Mouse (Mus musculus): ENCODE results near the gene AI837181. TPM values are rescaled to one million over a fixed set of nuclear protein-coding genes. Genes with fewer than 3 reads are reported as not detected.
A peak's percentile ranks its signal among the peaks of the same experiment; 100 is the strongest.

The AI837181 gene
- polyA plus RNA-seq, 1 experiment from 2014 or later = 68.6 TPM

DNA sequence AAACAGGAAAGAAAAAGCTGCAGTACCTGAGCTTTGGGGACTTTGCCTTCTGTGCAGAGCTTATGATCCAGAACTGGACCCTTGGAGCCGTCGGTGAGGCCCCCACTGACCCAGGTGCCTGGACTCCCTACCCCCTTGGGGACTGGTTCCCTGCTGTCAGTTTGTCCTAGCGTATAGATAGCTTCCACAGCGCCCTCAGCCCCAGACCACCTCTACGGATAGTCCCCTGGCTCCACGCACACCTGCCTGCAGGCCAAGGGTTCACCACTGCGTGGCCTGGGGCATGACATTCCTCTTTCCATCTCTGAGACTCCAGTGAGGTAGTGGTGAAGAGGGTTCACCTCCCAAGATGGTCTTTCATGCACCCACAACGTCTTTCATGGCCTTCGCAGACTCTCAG, 38.3 kb downstream of the AI837181 start:
- Histone ChIP-seq H3K9me3 (no peaks in the 10 kb centered on the region), H3K4me1 (peaks cover 24% of the 10 kb centered on the region), H3K27me3 (no peaks in the 10 kb centered on the region), H3K27ac (no peak overlapping the region), H3K4me2 (no peak overlapping the region), H3K4me3 (no peak overlapping the region), H3K9ac (no peak overlapping the region), H3K36me3 (peaks cover 60% of the 10 kb centered on the region)
- ATAC-seq (ENCODE audit: insufficient number of reproducible peaks, low FRiP score, low TSS enrichment, low read depth) = no peak
- 92% methylated on average over 9 of the region's 9 CpGs for whole genome bisulfite sequencing

DNA sequence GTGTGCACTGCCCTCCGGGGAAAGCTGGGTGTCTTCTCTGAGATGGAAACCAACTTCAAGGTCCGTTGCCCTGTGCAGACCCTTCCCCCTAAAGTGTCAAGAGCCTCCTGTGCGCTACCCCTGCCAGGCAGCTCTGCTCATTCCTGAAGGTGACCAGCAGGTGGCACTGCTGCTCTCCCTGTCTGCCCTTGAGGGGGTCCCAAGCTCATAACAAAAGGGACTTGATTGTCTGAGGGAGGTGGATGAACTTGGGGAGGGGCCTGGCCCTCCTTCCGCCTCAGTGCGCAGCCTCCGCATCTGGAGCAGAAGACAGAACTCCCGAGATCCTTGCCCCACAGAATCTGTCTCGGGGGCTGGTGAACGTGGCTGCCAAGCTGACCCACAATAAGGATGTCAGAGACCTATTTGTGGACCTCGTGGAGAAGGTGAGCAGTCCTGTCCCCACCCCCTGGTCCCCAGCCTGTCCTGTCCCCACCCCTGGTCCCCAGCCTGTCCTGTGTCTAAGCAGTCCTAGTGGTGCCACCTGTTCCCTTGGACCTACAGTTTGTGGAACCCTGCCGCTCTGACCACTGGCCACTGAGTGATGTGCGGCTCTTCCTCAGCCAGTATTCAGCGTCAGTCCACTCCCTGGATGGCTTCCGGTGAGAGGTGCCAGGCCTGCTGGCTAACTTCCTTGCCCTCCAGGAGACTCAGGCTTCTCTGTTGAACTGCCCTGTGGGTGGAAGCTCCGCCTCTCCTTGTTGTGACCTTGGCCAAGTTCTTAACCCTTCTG, 39.0 kb downstream of the AI837181 start:
- no peak; the same call in 1 of the 2 replicates for ATAC-seq (ENCODE audit: insufficient number of reproducible peaks, low FRiP score, low TSS enrichment, low read depth)
- Histone ChIP-seq H3K27ac (0 out of 2 replicates have a peak overlapping the region, but pooled peaks have one; percentile 47), H3K36me3 (peaks cover 60% of the 10 kb centered on the region)

DNA sequence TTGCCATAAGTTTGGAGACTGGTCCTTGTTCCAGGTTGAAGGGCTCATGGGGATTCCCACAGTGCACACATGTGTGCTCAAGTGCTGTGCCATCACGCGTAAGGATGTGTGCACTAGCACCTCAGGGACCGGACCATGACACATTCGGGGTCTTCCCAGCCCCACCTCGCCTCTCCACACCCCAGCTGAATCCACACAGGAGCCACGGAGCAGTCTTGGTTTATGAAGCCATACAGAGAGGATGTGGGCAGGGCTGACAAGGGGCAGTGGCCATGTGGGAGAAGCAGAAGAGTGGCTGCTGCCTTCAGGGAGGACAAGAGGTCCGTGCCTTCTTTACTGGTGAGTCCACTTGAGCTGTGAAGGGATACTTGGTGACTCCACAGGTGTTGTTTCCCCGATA, 40.1 kb downstream of the AI837181 start:
- WGBS = 95% methylated on average over 8 of the region's 8 CpGs
- no peak overlapping the region for H3K4me2 ChIP-seq
- peaks cover 60% of the 10 kb centered on the region for H3K36me3 ChIP-seq
- no peak for ATAC-seq (ENCODE audit: insufficient number of reproducible peaks, low FRiP score, low TSS enrichment, low read depth)
- no peak overlapping the region for H3K4me3 ChIP-seq
- no peak overlapping the region for H3K9ac ChIP-seq
- H3K4me1 ChIP-seq = peaks cover 25% of the 10 kb centered on the region
- no peak overlapping the region for H3K27ac ChIP-seq
- H3K9me3 ChIP-seq = no peaks in the 10 kb centered on the region
- no peaks in the 10 kb centered on the region for H3K27me3 ChIP-seq

More for the DNA sequence above, 39.0 kb downstream of the AI837181 start:
- H3K9me3 ChIP-seq = no peaks in the 10 kb centered on the region
- H3K27me3 ChIP-seq = no peaks in the 10 kb centered on the region
- 41% methylated on average over 15 of the region's 15 CpGs for WGBS
- no peak overlapping the region for H3K9ac ChIP-seq
- H3K4me2 ChIP-seq = peak overlapping the region; percentile 28
- peaks cover 27% of the 10 kb centered on the region for H3K4me1 ChIP-seq
- peak overlapping the region; percentile 19 for H3K4me3 ChIP-seq

DNA sequence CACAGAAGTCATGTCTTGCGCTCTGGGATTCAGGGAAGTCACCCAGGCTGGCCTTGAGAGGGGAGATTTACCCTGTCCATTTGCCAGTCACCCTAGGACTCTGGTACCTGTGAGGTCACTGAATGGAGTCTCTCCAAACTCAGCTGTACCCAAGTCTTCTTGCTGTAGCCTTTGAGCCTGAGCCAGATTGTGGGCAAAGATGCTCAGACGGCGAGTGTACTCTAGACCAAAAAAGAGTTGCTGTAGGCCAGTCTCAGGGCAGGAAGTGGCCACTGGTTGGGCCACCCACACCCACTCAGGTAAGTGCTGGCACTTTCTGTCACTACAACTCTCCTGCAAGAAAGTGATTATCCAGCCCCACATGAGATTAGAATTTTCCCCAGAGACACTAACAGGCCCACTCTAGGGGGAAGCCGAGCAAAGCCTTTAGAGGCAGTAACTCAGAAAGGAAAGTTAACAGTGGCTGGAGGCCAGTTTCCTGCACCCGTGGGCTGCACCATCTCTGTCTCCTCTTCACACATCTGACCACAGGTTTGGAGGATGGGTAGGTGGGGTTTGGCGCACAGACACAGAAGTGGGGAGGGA, 42.1 kb downstream of the AI837181 start:
- ATAC-seq (ENCODE audit: insufficient number of reproducible peaks, low FRiP score, low TSS enrichment, low read depth) = no peak
- Histone ChIP-seq H3K9ac (no peak overlapping the region), H3K4me1 (peaks cover 15% of the 10 kb centered on the region), H3K27me3 (no peaks in the 10 kb centered on the region), H3K4me2 (no peak overlapping the region), H3K27ac (no peak overlapping the region), H3K9me3 (no peaks in the 10 kb centered on the region), H3K36me3 (peaks cover 54% of the 10 kb centered on the region), H3K4me3 (no peak overlapping the region)
- 86% methylated on average over 6 of the region's 6 CpGs for WGBS

DNA sequence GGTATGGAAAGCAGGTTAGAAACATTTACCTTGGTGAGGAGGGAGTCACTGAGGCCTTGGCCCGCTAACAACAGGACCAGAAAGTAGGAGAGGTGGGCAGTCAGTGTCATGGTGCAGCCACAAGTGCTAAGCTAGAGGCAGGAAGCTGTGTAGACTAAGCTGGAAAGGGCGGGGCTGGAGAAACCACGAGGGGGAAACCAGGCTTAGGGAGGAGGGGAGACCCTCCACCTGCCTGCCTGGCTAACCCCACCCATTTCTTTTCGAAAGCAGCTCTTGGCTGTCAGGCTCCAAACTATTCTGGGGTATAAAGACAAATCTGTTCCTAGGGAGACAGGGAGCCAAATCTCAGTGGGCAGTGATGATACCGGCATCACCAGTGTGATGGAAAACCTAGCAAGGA, 43.4 kb downstream of the AI837181 start, which contains the start of gene Ctsw:
TSS of gene Ctsw (minus strand) at position 134 of the 400 bp plus-strand sequence.
- Histone ChIP-seq H3K4me1 (peaks cover 15% of the 10 kb centered on the region), H3K36me3 (peaks cover 42% of the 10 kb centered on the region), H3K27me3 (no peaks in the 10 kb centered on the region), H3K9me3 (no peaks in the 10 kb centered on the region), H3K4me3 (no peak within 1 kb of the TSS), H3K9ac (no peak within 1 kb of the TSS), H3K27ac (0 out of 2 replicates have a peak within 1 kb of the TSS, but pooled peaks have one; percentile 18), H3K4me2 (no peak within 1 kb of the TSS)
- 53% methylated on average over 5 of the region's 5 CpGs for WGBS
- no peak for ATAC-seq (ENCODE audit: insufficient number of reproducible peaks, low FRiP score, low TSS enrichment, low read depth)

DNA sequence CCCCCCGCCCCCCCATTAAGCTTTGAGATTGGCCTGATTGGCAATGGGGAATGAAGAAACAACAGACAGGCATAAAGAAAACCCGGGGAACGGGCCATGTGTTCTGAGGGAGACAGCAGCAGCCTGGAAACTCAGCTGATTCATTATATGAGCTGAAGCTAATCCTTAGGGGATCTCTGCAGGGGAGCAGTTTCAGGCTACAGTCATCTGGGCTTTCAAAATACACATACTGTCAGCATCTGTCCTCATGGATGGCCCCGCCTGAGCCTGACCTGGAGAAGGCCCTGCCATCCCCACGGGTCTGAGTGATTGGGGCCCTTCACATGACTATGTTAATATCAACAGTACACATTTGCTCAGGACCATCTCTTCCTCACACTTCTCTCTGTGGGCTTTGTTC, 46.9 kb downstream of the AI837181 start:
- Histone ChIP-seq H3K27me3 (no peaks in the 10 kb centered on the region), H3K36me3 (peaks cover 9% of the 10 kb centered on the region), H3K4me3 (no peak overlapping the region), H3K27ac (no peak overlapping the region), H3K4me1 (peaks cover 23% of the 10 kb centered on the region), H3K9me3 (no peaks in the 10 kb centered on the region), H3K4me2 (no peak overlapping the region), H3K9ac (no peak overlapping the region)
- ATAC-seq (ENCODE audit: insufficient number of reproducible peaks, low FRiP score, low TSS enrichment, low read depth) = no peak
- 46% methylated on average over 5 of the region's 5 CpGs for WGBS

DNA sequence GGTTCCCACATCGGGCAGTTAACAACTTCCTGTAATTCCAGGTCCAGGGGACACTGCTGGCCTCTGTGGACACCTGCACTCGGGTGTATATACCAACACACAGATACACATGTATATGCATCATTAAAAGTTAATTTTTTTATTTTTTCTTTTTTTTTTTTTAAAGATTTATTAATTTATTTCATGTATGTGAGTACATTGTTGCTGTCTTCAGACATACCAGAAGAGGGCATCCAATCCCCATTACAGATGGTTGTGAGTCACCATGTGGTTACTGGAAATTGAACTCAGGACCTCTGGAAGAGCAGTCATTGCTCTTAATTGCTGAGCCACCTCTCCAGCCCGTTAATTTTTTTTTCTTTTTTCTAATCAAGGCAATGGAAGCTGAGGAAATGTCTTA, 47.9 kb downstream of the AI837181 start:
- Histone ChIP-seq H3K27ac (peak overlapping the region; percentile 90; the same call in 1 of the 2 replicates), H3K27me3 (no peaks in the 10 kb centered on the region), H3K9me3 (no peaks in the 10 kb centered on the region), H3K4me1 (peaks cover 23% of the 10 kb centered on the region), H3K9ac (no peak overlapping the region), H3K36me3 (peaks cover 6% of the 10 kb centered on the region; the same call in 1 of the 2 replicates), H3K4me2 (no peak overlapping the region), H3K4me3 (no peak overlapping the region)
- no peak for ATAC-seq (ENCODE audit: insufficient number of reproducible peaks, low FRiP score, low TSS enrichment, low read depth)
- WGBS = 74% methylated on average over 3 of the region's 3 CpGs

DNA sequence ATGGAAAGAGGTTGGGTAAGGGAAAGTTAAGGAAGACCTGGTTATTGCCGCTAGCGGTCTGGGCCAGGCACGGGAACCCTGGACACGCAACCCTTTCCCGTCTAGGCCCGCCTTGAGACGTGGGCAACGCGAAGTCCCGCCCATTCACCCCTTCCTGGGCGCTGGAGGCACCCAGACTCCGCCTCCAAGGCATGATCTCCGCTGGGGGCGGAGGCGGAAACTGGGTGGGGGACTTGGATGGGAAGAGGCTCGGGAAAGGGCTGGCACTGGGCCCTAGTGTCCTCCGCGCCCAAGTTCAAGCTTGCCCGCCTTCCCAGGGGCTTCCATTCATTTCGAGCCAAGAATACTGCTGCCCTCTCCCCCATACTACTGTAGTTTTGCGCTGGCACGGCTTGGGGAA, 48.8 kb downstream of the AI837181 start, which contains the start of gene Efemp2:
TSS of gene Efemp2 (plus strand) at position 235 of the 400 bp plus-strand sequence.
- H3K9ac ChIP-seq = peak within 1 kb of the TSS; percentile 68
- H3K4me2 ChIP-seq = peak within 1 kb of the TSS; percentile 83
- ATAC-seq (ENCODE audit: insufficient number of reproducible peaks, low FRiP score, low TSS enrichment, low read depth) = peak; percentile 67
- H3K27me3 ChIP-seq = no peaks in the 10 kb centered on the region
- peak within 1 kb of the TSS; percentile 90 for H3K27ac ChIP-seq
- no peaks in the 10 kb centered on the region for H3K9me3 ChIP-seq
- peaks cover 18% of the 10 kb centered on the region for H3K4me1 ChIP-seq
- under 1% methylated on average over 22 of the region's 22 CpGs for WGBS
- H3K4me3 ChIP-seq = peak within 1 kb of the TSS; percentile 61
- H3K36me3 ChIP-seq = peaks cover 14% of the 10 kb centered on the region

DNA sequence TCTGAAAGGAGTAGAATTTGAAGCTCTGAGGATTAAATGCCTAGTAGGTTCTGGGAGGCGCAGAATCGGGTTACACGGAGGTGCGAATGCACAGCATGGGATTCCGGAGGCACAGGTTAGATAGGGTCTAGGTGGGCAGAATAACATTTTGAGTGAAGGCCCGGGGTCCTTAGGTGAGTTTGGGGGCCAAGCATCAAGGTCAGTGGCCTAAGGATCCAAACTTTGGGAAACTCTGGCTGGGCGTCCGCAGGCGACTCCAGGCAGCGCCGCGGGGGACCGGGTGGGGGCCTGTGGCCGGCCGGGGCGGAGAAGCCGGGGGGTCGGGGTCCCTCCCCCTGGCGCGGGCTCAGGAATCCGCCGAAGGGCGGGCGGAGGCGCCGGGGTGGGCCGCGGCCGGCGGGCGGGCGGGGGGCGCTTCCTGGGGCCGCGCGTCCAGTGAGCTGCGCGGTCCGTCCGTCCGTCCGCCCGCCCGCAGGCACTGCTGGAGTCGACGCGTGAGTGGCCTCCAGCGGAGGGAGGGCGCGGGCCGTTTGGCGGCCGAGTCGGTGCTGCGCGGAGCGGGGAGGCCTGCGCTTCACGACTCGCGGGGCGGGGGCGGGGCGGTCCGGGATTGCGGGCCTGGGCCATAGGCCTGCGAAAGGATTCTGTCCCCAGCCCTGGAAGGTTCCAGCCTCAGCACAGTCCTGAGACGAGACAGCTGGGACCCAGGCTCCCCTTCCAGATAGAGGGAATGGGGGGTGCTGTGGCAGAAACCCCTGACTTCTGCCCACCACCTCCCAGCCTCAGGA, 49.5 kb downstream of the AI837181 start:
- Histone ChIP-seq H3K36me3 (peaks cover 22% of the 10 kb centered on the region), H3K4me3 (peak overlapping the region; percentile 61), H3K27me3 (no peaks in the 10 kb centered on the region), H3K4me1 (peaks cover 18% of the 10 kb centered on the region), H3K9me3 (no peaks in the 10 kb centered on the region), H3K4me2 (peak overlapping the region; percentile 83), H3K27ac (peak overlapping the region; percentile 90), H3K9ac (peak overlapping the region; percentile 68)
- under 1% methylated on average over 61 of the region's 68 CpGs for WGBS
- ATAC-seq (ENCODE audit: insufficient number of reproducible peaks, low FRiP score, low TSS enrichment, low read depth) = peak; percentile 60

DNA sequence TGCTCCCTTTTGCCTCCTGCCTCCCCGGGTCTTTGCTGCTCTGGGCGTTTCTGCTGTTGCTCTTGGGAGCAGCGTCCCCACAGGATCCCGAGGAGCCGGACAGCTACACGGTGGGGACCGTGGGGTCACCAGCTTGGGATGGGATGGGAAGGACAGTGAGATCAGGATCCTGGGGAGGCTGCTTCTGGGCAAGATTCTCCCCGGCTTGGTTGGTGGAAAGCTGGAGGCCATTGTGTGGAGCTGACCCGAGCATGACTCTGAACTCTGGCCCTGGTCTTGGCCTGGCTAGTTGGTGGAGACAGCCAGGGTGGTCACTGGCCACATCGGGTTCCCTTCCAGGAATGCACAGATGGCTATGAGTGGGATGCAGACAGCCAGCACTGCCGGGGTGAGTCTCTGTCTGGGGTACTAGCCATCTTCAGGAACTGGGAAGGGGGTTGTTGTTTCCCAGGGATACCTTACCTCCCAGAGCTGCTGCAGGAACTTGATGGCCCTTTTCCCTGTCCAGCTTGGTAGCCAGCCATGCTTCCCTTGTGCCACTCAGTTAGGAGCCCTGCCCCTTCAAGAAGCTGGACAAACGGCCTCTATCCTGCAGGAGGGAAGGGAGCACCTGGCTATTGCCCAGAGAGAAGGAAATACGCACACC, 50.2 kb downstream of the AI837181 start:
- H3K9me3 ChIP-seq = no peaks in the 10 kb centered on the region
- peak overlapping the region; percentile 68 for H3K9ac ChIP-seq
- peak; percentile 12; the same call in 1 of the 2 replicates for ATAC-seq (ENCODE audit: insufficient number of reproducible peaks, low FRiP score, low TSS enrichment, low read depth)
- peak overlapping the region; percentile 90 for H3K27ac ChIP-seq
- no peaks in the 10 kb centered on the region for H3K27me3 ChIP-seq
- peak overlapping the region; percentile 61 for H3K4me3 ChIP-seq
- H3K4me2 ChIP-seq = peak overlapping the region; percentile 83
- H3K36me3 ChIP-seq = peaks cover 29% of the 10 kb centered on the region
- peaks cover 18% of the 10 kb centered on the region for H3K4me1 ChIP-seq
- 14% methylated on average over 13 of the region's 13 CpGs for WGBS
